Mouse (Mus musculus) limb, embryonic 11.5 days (tissue): ENCODE data around the gene Clmp. TPM values are rescaled to one million over a fixed set of nuclear protein-coding genes. Genes with fewer than 3 reads are reported as not detected.
A peak's percentile ranks its signal among the peaks of the same experiment; 100 is the strongest.

Source experiments
- ATAC-seq: fragments of 200-750 bp; cut with Nextera tagmentation; 2 replicates; pipeline ENCODE4 v1.8.0; 2017; ENCODE audit warnings: low read depth; ENCODE audit not compliant: insufficient number of reproducible peaks, low FRiP score, low TSS enrichment
- DNase-seq: peaks from one replicate; pipeline ENCODE4 v3.0.0-alpha.2; 2015; ENCODE audit warnings: low spot score
- H3K27ac ChIP-seq: fragments of 300-500 bp; sonication (generic); replicated peaks from 2 replicates; pipeline ENCODE4 v1.5.1; 2014; ENCODE audit warnings: low read depth, mild to moderate bottlenecking, low read length
- H3K27me3 ChIP-seq: fragments of 300-500 bp; sonication (generic); 2 replicates; pipeline ENCODE4 v1.6.1; 2014; ENCODE audit warnings: mild to moderate bottlenecking, low read length, mixed read lengths; ENCODE audit not compliant: control insufficient read depth, insufficient read depth
- H3K36me3 ChIP-seq: fragments of 300-500 bp; sonication (generic); 2 replicates; pipeline ENCODE4 v1.6.1; 2014; ENCODE audit warnings: mild to moderate bottlenecking, low read length, moderate library complexity, mixed read lengths; ENCODE audit not compliant: control insufficient read depth, insufficient read depth
- H3K4me1 ChIP-seq: fragments of 300-500 bp; sonication (generic); 2 replicates; pipeline ENCODE4 v1.6.1; 2014; ENCODE audit warnings: low read length, mixed read lengths; ENCODE audit not compliant: control insufficient read depth, insufficient read depth
- H3K4me2 ChIP-seq: fragments of 300-500 bp; sonication (generic); 2 replicates; pipeline ENCODE4 v1.6.1; 2014; ENCODE audit warnings: low read depth, mild to moderate bottlenecking, moderate library complexity; ENCODE audit not compliant: severe bottlenecking
- H3K4me3 ChIP-seq: fragments of 300-500 bp; sonication (generic); 2 replicates; pipeline ENCODE4 v1.5.1; 2014; ENCODE audit warnings: low read depth, low read length
- H3K9ac ChIP-seq: fragments of 300-500 bp; sonication (generic); 2 replicates; pipeline ENCODE4 v1.6.1; 2014; ENCODE audit warnings: mild to moderate bottlenecking, low read length
- H3K9me3 ChIP-seq: fragments of 300-500 bp; sonication (generic); 2 replicates; pipeline ENCODE4 v1.6.1; 2016; ENCODE audit warnings: low read length; ENCODE audit not compliant: control insufficient read depth
- WGBS: fragments of 180-500 bp; shearing (Covaris S2); extraction: QIAGEN DNeasy Blood & Tissue Kit; methylation state at CpG from one replicate; pipeline ENCODE4 v1.1.7; 2014; 5-methylcytosine and 5-hydroxymethylcytosine counted together
- polyA plus RNA-seq: library from polyadenylated mRNA; unstranded; fragments of >200 nt; fragmentation: Nextera tagmentation; extraction: Ambion mirVana; gene quantifications from 2 replicates; pipeline ENCODE4 v1.2.1, GENCODE M21; 2014

The Clmp gene
- polyA plus RNA-seq, 1 experiment from 2014 or later, result 62.7 TPM

- Histone ChIP-seq H3K27ac (no peak overlapping the region), H3K4me3 (no peak overlapping the region)
- 65% methylated on average over 4 of the region's 4 CpGs for WGBS
These were observed 7.1 kb upstream of the Clmp start for GRCm38 (mm10) chr9:40678653-40679052.

GRCm38 (mm10) chr9:40686421-40686899 is 698 bp downstream of the Clmp start:
- peak; percentile 83 for DNase-seq
- H3K4me1 ChIP-seq, result 0 out of 2 replicates have a peak, but pooled peaks cover 9% of the 10 kb centered on the region
- peak overlapping the region; percentile 99 for H3K27ac ChIP-seq
- H3K36me3 ChIP-seq, result no peaks in the 10 kb centered on the region
- H3K9me3 ChIP-seq, result no peaks in the 10 kb centered on the region
- H3K27me3 ChIP-seq, result no peaks in the 10 kb centered on the region
- H3K4me3 ChIP-seq, result peak overlapping the region; percentile 81
- H3K4me2 ChIP-seq, result peak overlapping the region; percentile 86
- H3K9ac ChIP-seq, result peak overlapping the region; percentile 99
- peak; percentile 75 for ATAC-seq
- WGBS, result under 1% methylated on average over 23 of the region's 23 CpGs

More at GRCm38 (mm10) chr9:40678653-40679052, 7.1 kb upstream of the Clmp start:
- H3K9me3 ChIP-seq, result no peaks in the 10 kb centered on the region
- no peaks in the 10 kb centered on the region for H3K4me1 ChIP-seq
- H3K36me3 ChIP-seq, result no peaks in the 10 kb centered on the region
- DNase-seq (no peak), ATAC-seq (no peak)
- no peaks in the 10 kb centered on the region for H3K27me3 ChIP-seq
- no peak overlapping the region for H3K4me2 ChIP-seq
- H3K9ac ChIP-seq, result no peak overlapping the region

DNA sequence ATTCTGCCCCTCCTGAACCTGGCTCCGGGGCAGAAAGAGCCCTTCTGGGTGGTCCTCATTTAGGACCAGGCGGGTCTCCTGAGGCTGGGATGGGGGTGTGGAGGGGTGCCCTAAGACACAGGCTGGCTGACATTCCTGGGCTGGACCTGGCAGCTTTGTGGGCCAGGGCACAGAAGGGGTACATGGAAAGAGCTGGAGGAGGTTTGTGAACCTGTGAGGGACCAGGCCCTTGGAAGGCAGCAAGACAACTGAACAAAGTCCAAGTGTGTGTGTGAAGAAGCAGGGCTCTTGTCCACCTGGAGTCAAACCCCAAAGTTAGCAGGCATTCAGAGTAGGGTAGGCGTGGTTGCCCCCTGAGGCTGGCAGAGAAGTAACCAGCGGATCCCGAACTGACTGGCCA is 1.3 kb downstream of the Clmp start:
- Histone ChIP-seq H3K27ac (peak overlapping the region; percentile 99), H3K4me3 (peak overlapping the region; percentile 81), H3K4me2 (peak overlapping the region; percentile 86), H3K9me3 (no peaks in the 10 kb centered on the region), H3K27me3 (no peaks in the 10 kb centered on the region), H3K9ac (peak overlapping the region; percentile 99), H3K4me1 (0 out of 2 replicates have a peak, but pooled peaks cover 9% of the 10 kb centered on the region), H3K36me3 (no peaks in the 10 kb centered on the region)
- WGBS, result 16% methylated on average over 5 of the region's 5 CpGs
- ATAC-seq (no peak), DNase-seq (no peak)

DNA sequence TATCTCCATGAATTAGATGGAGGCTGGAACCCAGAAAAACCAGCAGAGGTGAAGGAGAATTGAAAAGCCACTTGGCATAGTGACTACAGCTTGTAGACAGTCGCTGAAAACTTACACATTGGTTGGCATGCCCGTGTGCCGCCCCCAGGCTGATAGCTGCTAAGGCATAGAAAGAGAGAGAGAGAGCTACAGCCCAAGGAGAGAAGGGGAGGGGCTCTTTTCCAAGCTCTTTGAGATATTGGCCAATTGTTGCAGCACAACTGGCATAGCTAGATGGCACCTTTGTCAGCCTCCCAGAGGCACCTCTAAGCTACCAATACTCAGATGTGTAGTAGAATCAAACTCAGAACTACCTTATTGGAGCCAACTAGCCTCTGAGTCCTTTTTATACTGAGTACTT is 1.8 kb downstream of the Clmp start:
- peaks cover 10% of the 10 kb centered on the region; the same call in 1 of the 2 replicates for H3K4me1 ChIP-seq

GRCm38 (mm10) chr9:40690511-40690910 is 4.7 kb downstream of the Clmp start:
- Histone ChIP-seq H3K36me3 (no peaks in the 10 kb centered on the region), H3K27me3 (no peaks in the 10 kb centered on the region), H3K9me3 (no peaks in the 10 kb centered on the region), H3K27ac (no peak overlapping the region), H3K4me2 (no peak overlapping the region), H3K9ac (no peak overlapping the region), H3K4me1 (peaks cover 19% of the 10 kb centered on the region), H3K4me3 (no peak overlapping the region)
- ATAC-seq (no peak), DNase-seq (no peak)
- WGBS, result 90% methylated on average over 7 of the region's 7 CpGs

More for the DNA sequence above, 1.8 kb downstream of the Clmp start:
- peak overlapping the region; percentile 81 for H3K4me3 ChIP-seq
- DNase-seq, result no peak
- no peaks in the 10 kb centered on the region for H3K27me3 ChIP-seq
- 36% methylated on average over 3 of the region's 3 CpGs for WGBS
- peak overlapping the region; percentile 99; the same call in 1 of the 2 replicates for H3K9ac ChIP-seq
- no peak overlapping the region for H3K27ac ChIP-seq
- ATAC-seq, result no peak
- H3K36me3 ChIP-seq, result no peaks in the 10 kb centered on the region
- no peaks in the 10 kb centered on the region for H3K9me3 ChIP-seq
- peak overlapping the region; percentile 86 for H3K4me2 ChIP-seq

- no peak for DNase-seq
- Histone ChIP-seq H3K9me3 (no peaks in the 10 kb centered on the region), H3K4me1 (peaks cover 13% of the 10 kb centered on the region), H3K9ac (no peak overlapping the region), H3K4me3 (no peak overlapping the region), H3K27ac (no peak overlapping the region), H3K4me2 (no peak overlapping the region), H3K36me3 (0 out of 2 replicates have a peak, but pooled peaks cover 2% of the 10 kb centered on the region), H3K27me3 (no peaks in the 10 kb centered on the region)
- no peak for ATAC-seq
- WGBS, result 64% methylated on average over 3 of the region's 3 CpGs
These were observed 7.3 kb downstream of the Clmp start for GRCm38 (mm10) chr9:40693026-40693425.

DNA sequence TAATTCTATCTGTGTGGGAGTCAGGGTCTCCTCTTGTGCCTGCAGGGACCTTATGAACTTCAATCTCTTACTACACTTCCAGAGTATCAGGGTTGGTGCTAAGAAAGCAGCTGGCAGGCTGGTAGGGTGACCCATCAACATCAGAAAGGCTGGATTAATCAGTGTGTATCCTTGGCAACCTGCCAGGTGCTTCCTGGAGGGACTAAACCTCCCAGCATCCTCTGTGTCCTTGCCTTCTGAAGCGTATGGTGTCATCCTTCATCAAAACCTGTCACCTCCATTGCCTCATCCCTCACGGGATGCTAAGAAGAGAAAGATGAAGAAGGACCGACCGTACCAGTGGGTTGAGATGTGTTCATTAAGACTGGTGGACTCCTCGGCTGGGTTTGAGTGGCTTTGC is 8.0 kb downstream of the Clmp start:
- ATAC-seq, result no peak
- H3K4me3 ChIP-seq, result no peak overlapping the region
- WGBS, result 82% methylated on average over 5 of the region's 5 CpGs
- no peak for DNase-seq
- H3K4me1 ChIP-seq, result peaks cover 10% of the 10 kb centered on the region
- H3K4me2 ChIP-seq, result no peak overlapping the region
- no peaks in the 10 kb centered on the region for H3K27me3 ChIP-seq
- no peaks in the 10 kb centered on the region for H3K9me3 ChIP-seq
- 0 out of 2 replicates have a peak, but pooled peaks cover 2% of the 10 kb centered on the region for H3K36me3 ChIP-seq
- no peak overlapping the region for H3K27ac ChIP-seq
- no peak overlapping the region for H3K9ac ChIP-seq

- no peak for ATAC-seq
- WGBS, result 77% methylated on average over 12 of the region's 12 CpGs
- Histone ChIP-seq H3K4me1 (peaks cover 10% of the 10 kb centered on the region), H3K9ac (no peak overlapping the region), H3K4me2 (no peak overlapping the region), H3K27me3 (no peaks in the 10 kb centered on the region), H3K9me3 (no peaks in the 10 kb centered on the region), H3K36me3 (0 out of 2 replicates have a peak, but pooled peaks cover 2% of the 10 kb centered on the region), H3K4me3 (no peak overlapping the region), H3K27ac (no peak overlapping the region)
- DNase-seq, result no peak
These were observed 8.5 kb downstream of the Clmp start for GRCm38 (mm10) chr9:40694284-40694683.

GRCm38 (mm10) chr9:40696086-40696485 is 10.3 kb downstream of the Clmp start:
- no peak for DNase-seq
- Histone ChIP-seq H3K4me2 (no peak overlapping the region), H3K4me1 (peaks cover 10% of the 10 kb centered on the region), H3K27me3 (no peaks in the 10 kb centered on the region), H3K36me3 (0 out of 2 replicates have a peak, but pooled peaks cover 2% of the 10 kb centered on the region), H3K9ac (no peak overlapping the region), H3K4me3 (no peak overlapping the region), H3K9me3 (no peaks in the 10 kb centered on the region), H3K27ac (no peak overlapping the region)
- no peak for ATAC-seq
- 91% methylated on average over 4 of the region's 4 CpGs for WGBS
